Mouse (Mus musculus) embryonic facial prominence, embryonic 11.5 days (tissue): ENCODE results near the gene Fntb. TPM values are rescaled to one million over a fixed set of nuclear protein-coding genes. Genes with fewer than 3 reads are reported as not detected.

Experiments used
- ATAC-seq: fragments of 200-750 bp; cut with Nextera tagmentation; replicated peaks from 2 replicates; pipeline ENCODE4 v1.8.0; 2017; ENCODE audit warnings: low read depth; ENCODE audit not compliant: insufficient number of reproducible peaks, low FRiP score, low TSS enrichment
- DNase-seq: peaks from one replicate; pipeline ENCODE4 v3.0.0-alpha.2; 2015; ENCODE audit warnings: low spot score
- H3K27ac ChIP-seq: fragments of 300-500 bp; sonication (generic); replicated peaks from 2 replicates; pipeline ENCODE4 v1.5.1; 2014; ENCODE audit warnings: mild to moderate bottlenecking, low read depth, low read length, control low read depth
- H3K27me3 ChIP-seq: fragments of 300-500 bp; sonication (generic); 2 replicates; pipeline ENCODE4 v1.6.1; 2014; ENCODE audit warnings: mild to moderate bottlenecking, low read length, moderate library complexity, mixed read lengths; ENCODE audit not compliant: control insufficient read depth, insufficient read depth
- H3K36me3 ChIP-seq: fragments of 300-500 bp; sonication (generic); replicated peaks from 2 replicates; pipeline ENCODE4 v1.6.1; 2014; ENCODE audit warnings: low read depth, mild to moderate bottlenecking, low read length, moderate library complexity, mixed read lengths; ENCODE audit not compliant: control insufficient read depth, insufficient read depth
- H3K4me1 ChIP-seq: fragments of 300-500 bp; sonication (generic); 2 replicates; pipeline ENCODE4 v1.6.1; 2014; ENCODE audit warnings: low read length, mixed read lengths; ENCODE audit not compliant: control insufficient read depth, insufficient read depth
- H3K4me2 ChIP-seq: fragments of 300-500 bp; sonication (generic); 2 replicates; pipeline ENCODE4 v1.6.1; 2014; ENCODE audit warnings: low read depth, mild to moderate bottlenecking, control low read depth, low read length, moderate library complexity
- H3K4me3 ChIP-seq: fragments of 300-500 bp; sonication (generic); 2 replicates; pipeline ENCODE4 v1.5.1; 2014; ENCODE audit warnings: low read depth, low read length, control low read depth
- H3K9ac ChIP-seq: fragments of 300-500 bp; sonication (generic); replicated peaks from 2 replicates; pipeline ENCODE4 v1.6.1; 2014; ENCODE audit warnings: mild to moderate bottlenecking, control low read depth, low read length
- H3K9me3 ChIP-seq: fragments of 300-500 bp; sonication (generic); replicated peaks from 2 replicates; pipeline ENCODE4 v1.6.1; 2016; ENCODE audit warnings: mild to moderate bottlenecking, low read length, inconsistent platforms, mixed read lengths; ENCODE audit not compliant: control insufficient read depth
- WGBS: fragments of 180-500 bp; shearing (Covaris S2); extraction: QIAGEN DNeasy Blood & Tissue Kit; methylation state at CpG from one replicate; pipeline ENCODE4 v1.1.7; 2014; 5-methylcytosine and 5-hydroxymethylcytosine counted together
- polyA plus RNA-seq: library from polyadenylated mRNA; unstranded; fragments of >200 nt; fragmentation: Nextera tagmentation; extraction: Ambion mirVana; gene quantifications from 2 replicates; pipeline ENCODE4 v1.2.1, GENCODE M21; 2014

Gene Fntb
- polyA plus RNA-seq, 1 experiment from 2014 or later = 47.7 TPM

- H3K27me3 ChIP-seq = no peaks in the 10 kb centered on the region
- H3K36me3 ChIP-seq = no peaks in the 10 kb centered on the region
- no peaks in the 10 kb centered on the region for H3K4me1 ChIP-seq
- no peaks in the 10 kb centered on the region for H3K9me3 ChIP-seq
- peak within 1 kb of the TSS; percentile 72 for H3K9ac ChIP-seq
- under 1% methylated on average over 73 of the region's 73 CpGs for WGBS
- H3K27ac ChIP-seq = no peak within 1 kb of the TSS
- DNase-seq (peak; percentile 100), ATAC-seq (peak; percentile 100)
- peak within 1 kb of the TSS; percentile 68 for H3K4me3 ChIP-seq
- peak within 1 kb of the TSS; percentile 64 for H3K4me2 ChIP-seq
These were observed 196.8 kb downstream of the Fntb start, which contains the start of gene Max for GRCm38 (mm10) chr12:76961932-76962891. Gene Max, minus strand, starts transcription at chr12:76962201.

GRCm38 (mm10) chr12:76965089-76965488 lies 199.7 kb downstream of the Fntb start:
- WGBS = 18% methylated on average over 5 of the region's 5 CpGs
- DNase-seq (no peak), ATAC-seq (no peak)
- Histone ChIP-seq H3K4me2 (no peak overlapping the region), H3K4me3 (no peak overlapping the region), H3K9me3 (no peaks in the 10 kb centered on the region), H3K36me3 (no peaks in the 10 kb centered on the region), H3K27me3 (no peaks in the 10 kb centered on the region), H3K4me1 (no peaks in the 10 kb centered on the region), H3K27ac (no peak overlapping the region), H3K9ac (no peak overlapping the region)

- no peak for ATAC-seq
- no peak overlapping the region; the same call in 1 of the 2 replicates for H3K4me2 ChIP-seq
- H3K9me3 ChIP-seq = no peaks in the 10 kb centered on the region
- no peaks in the 10 kb centered on the region for H3K36me3 ChIP-seq
- WGBS = 14% methylated on average over 4 of the region's 4 CpGs
- H3K27me3 ChIP-seq = no peaks in the 10 kb centered on the region
- peak; percentile 27 for DNase-seq
- no peaks in the 10 kb centered on the region for H3K4me1 ChIP-seq
- no peak overlapping the region for H3K27ac ChIP-seq
- H3K9ac ChIP-seq = no peak overlapping the region
- H3K4me3 ChIP-seq = no peak overlapping the region
These were observed 200.5 kb downstream of the Fntb start for GRCm38 (mm10) chr12:76965876-76966275.

Other genes starting within 250 kb of the Fntb start
- gene Plekhg3, start 234.7 kb upstream of the Fntb start, polyA plus RNA-seq = 2.0 and 2.1 TPM in 2 replicates
- gene Sptb, start 55.0 kb upstream of the Fntb start, polyA plus RNA-seq = 2.4 and 3.0 TPM in 2 replicates
- gene Churc1, start 51 bp upstream of the Fntb start, polyA plus RNA-seq = 69.8 and 87.6 TPM in 2 replicates
- 0.93 and 1.2 TPM in 2 replicates for gene Gpx2, start 30.0 kb downstream of the Fntb start, polyA plus RNA-seq
- gene Rab15, start 57.3 kb downstream of the Fntb start, polyA plus RNA-seq = 11.5 and 14.3 TPM in 2 replicates
- 44.0 and 48.0 TPM in 2 replicates for gene Max, start 196.6 kb downstream of the Fntb start, polyA plus RNA-seq